Mouse (Mus musculus) liver, adult 2 months (tissue): ENCODE data around the gene Sec24b.

Source experiments
- CTCF ChIP-seq: fragments of 200-500 bp; IDR thresholded peaks from 2 replicates; pipeline ENCODE4 v1.5.1; 2011; ENCODE audit warnings: low read depth, low read length, control low read depth
- POLR2A ChIP-seq: fragments of 200-500 bp; IDR thresholded peaks from 2 replicates; pipeline ENCODE4 v1.6.1; 2011; ENCODE audit warnings: low read length, control low read depth; ENCODE audit not compliant: insufficient read depth; ENCODE audit errors: extremely low read depth

DNA sequence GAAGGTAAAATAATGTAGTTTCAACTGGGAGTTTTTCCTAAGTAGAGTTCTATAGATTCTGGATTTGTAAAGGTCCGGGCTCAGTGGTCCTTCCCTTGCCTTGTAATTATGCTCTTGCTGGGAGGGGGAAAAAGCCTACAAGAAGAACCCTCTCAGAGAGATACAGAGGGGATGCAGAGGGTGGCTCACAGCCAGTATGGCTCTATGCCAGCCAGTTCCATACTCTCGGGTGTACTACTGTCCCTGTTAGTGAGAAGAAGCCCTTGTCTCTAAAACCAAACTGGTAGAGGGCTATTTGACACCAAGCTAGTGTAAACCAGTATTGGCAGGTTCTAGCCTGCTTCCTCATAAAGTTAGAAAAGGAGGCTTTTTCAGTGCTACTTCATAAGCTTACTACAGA lies 22.0 kb upstream of the Sec24b start:
- TF ChIP-seq POLR2A = no peak
- no peak for TF ChIP-seq CTCF
